Mouse (Mus musculus): Measurements from ENCODE around the gene Actrt2.
A peak's percentile ranks its signal among the peaks of the same experiment; 100 is the strongest.

Gene Actrt2

DNA sequence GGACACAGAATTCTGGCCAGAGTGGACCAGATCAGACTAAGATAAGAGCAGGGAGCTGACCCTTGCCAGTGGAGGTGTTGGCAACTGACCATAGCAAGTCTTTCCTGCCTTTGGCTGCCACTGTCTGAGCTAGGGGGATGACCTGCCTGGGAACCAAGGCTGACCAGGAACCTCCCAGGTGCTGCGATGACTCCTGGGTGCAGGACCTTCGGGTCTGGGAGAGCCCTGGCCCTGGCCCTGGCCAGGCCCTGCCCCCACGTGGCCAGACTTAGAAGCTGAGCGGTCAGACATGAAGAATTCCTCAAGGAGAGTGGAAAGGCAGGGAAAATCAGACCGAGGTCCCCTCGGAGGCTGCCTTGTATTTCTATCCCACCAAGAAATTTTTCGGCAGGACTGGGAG lies 28.5 kb downstream of the Actrt2 start:
- DNase-seq (ENCODE audit: low read depth, low spot score) = no peak

DNA sequence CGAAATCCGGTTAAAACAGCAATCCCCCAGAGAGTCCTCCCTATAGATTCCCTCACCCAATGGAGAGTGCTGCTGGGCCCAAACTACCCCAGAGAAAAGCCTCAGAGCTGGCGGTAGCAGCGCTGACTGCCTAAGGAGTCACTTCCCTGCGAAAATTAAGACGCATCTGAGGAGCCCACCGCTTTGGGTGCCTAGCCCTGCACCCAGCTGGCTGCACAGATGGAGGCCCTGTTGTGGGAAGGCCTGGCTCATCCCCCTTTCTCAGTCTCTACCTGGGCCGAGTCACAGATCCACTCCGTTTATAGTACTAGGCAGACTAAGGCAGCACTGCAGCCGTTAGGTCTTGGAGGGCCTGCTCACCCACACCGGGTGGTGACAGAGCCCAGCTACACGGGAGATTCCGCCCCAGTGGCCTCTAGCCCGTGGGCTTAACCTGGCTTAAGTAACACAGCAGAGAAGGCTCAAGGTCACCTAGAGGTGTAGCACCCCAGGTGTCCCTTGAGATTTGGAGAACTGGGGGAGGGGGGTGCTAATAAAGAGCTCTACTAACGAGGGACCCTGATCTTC lies 29.3 kb downstream of the Actrt2 start:
- peak; percentile 55 for DNase-seq (ENCODE audit: low read depth, low spot score)

DNA sequence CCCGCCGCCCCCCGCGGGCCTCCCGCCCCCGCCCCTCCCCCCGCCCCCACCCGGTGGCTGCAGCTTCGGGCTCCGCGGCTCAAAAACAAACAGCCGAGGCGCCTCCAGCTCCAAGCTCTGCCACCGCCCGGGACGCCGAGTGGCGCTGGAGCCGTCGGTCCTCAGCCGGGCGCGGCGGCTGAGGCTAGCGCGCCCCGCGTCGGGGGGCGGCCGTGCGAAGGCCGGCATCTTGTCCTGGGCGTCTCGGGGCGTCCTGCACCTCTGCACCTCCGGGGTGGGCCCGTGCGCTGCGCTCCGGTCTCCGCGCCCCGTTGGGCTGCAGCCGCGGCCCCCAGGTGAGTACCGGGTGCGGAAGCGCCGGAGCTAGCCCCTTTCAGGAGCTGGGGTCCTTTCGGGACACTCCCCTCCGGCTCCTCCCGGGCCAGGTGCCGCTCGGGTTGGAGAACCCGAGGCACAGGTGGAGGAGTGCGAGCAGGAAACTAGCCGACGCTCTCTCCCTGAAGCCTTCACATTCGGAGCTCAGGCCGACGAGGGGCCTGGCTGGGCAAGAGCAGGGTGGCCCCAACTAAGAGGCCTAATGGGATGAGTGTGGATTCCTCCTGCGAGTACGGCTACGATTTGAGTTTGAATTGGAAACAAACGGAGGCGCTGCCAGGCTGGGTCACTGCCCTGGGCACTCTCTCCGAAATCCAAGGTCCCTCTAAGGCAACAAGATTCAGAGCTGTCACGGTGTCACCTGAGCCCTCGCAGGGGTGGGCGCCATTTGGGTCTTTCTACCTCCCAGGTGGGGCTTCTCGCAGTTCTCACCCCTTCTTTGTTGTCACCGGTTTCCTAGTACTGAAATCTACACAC lies 30.0 kb downstream of the Actrt2 start:
- no peak for DNase-seq (ENCODE audit: low read depth, low spot score)

DNA sequence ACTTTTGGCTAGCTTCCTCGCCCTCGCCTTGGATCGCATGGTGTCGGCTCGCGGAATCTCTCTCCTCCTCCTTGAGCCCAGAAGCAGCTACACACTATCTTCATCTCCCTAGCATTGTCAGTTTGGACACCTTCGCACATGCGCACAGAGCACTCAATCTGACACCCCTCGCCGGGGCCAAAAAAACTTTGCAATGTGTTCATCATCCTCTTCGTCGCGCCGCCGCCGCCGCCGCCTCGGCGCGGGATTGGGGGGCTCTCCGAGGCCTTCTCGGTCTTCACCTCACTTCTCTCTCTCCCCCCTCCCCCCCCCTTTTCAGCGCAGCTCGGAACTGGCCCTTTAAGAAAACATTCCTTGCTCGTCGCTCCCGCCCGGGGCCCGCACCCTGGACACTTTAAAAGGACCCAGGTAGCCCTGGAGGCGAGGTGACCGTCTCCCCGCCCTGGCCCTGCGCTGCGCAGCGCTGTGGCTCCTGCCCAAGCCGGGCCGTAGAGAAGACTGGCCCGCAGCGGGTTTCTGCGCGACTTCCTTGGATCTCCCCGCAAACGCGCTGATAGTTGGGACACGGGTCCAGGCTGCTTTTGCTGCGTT lies 30.9 kb downstream of the Actrt2 start, which contains the start of gene Prdm16:
TSS of gene Prdm16 (minus strand) at position 153 of the 591 bp plus-strand sequence.
- DNase-seq (ENCODE audit: low read depth, low spot score) = peak; percentile 84

DNA sequence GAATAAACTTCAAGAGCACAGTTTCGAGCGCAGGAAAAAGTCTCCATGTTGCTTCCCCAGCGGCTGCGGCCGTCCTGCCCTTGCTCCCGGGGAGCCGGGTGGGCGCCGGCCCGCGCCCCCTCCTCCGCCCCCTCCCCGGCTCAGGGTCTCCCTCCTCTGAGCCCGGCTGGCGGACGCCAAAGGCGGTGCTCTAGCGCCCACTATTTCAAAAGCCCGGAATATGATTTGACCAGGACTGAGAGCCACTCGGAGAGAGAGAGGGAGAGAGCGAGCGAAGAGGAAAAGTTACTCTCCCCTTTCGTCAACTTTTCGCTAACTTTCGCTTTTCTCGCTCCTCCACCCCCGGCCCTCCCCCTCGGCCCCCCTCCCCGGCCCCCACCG lies 31.6 kb downstream of the Actrt2 start:
- DNase-seq (ENCODE audit: low read depth, low spot score) = no peak

DNA sequence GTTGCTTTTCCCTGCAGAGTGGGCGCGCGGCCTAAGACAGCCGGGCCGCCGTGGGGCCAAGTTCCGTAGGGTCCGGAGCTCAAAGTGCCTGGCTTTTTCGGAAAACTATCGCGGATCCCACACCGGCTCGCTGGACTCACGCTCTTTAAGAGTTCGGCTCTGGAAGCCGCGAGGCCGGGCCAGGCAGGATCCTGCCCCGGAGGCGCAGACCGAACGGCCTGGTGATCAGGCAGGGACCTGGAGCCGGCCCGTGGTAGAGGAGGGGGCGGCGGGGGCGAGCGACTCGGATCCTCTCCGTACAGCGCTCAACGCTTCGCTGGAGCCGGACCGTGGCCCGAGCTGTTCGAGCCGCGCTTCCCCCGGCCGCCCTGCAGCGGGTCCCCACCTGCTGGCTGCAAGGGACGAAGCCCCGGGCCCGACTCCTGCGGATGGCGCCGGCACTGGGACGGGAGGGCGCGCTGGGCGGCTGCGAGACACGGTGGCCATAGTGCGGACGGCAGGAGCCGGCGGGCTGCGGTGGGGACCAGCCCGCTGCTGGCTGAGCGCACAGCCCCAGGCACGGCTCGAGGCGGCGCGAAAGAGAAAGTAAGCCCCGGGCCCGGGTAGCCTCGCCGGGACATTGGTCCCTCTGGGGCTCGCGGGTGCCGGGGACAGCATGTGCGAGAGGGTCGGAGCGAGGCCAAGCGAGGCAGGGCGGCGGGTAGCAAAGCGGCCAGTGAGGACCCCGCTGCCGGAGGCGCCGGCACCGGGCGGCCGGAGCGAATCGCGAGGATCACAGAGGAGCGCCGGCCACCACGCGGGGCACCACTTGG lies 32.2 kb downstream of the Actrt2 start:
- peak; percentile 67 for DNase-seq (ENCODE audit: low read depth, low spot score)

DNA sequence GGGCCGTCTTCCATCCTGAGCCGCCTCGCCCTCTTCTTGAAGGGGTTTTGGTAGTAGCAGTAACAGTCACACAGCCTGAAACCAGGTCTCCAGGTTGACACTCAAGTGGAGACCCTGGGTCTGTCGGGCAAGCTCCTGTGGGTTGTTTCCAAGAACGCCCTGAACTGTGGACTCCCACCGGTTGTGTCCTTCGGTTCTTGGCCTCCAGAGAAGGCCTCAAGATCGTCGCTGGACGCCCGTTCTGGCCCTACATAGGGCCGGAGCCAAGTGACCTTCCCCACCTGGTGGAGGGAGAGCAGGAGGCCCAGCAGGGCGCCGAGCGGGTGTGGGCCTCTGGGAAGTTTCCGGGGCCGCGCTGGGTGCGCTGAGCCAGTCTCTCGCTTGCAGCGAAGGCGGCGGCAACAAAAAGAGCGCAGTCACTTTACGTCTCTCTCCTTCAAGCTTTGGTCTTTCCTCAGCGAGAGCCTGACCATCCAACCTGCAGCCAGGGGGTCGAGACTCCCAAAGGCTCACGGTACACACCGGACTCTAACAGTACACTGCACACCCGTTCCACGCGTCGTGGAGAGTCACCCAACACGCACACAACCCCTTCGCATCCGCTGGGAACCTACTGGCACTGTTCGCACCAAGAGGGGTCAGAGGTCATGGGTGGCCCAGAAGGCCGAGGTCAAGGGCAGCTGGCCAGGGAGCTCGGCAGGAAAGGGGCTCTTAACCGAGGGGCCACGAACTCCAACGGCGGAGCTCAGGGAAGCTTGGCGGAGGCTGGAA lies 33.0 kb downstream of the Actrt2 start:
- DNase-seq (ENCODE audit: low read depth, low spot score) = peak; percentile 71

DNA sequence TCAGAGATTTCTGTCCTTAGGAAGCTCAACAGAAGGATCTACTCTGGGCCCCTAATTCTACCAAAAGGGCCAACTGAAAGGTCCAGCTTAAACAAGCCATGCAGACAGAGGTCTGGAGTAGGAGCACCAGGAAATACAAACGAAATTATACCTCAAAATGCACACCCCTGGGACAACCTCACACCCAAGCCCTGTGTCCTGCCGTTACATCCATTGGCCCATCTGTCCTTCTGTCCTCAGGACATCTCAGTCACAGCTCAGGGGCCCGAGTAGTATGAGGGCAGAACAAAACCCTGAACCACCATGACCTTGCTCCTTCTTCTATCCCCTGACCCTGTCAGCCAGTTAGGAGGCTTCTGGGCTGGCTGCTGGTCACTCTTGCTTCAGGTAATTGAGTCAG lies 33.7 kb downstream of the Actrt2 start:
- DNase-seq (ENCODE audit: low read depth, low spot score) = no peak

DNA sequence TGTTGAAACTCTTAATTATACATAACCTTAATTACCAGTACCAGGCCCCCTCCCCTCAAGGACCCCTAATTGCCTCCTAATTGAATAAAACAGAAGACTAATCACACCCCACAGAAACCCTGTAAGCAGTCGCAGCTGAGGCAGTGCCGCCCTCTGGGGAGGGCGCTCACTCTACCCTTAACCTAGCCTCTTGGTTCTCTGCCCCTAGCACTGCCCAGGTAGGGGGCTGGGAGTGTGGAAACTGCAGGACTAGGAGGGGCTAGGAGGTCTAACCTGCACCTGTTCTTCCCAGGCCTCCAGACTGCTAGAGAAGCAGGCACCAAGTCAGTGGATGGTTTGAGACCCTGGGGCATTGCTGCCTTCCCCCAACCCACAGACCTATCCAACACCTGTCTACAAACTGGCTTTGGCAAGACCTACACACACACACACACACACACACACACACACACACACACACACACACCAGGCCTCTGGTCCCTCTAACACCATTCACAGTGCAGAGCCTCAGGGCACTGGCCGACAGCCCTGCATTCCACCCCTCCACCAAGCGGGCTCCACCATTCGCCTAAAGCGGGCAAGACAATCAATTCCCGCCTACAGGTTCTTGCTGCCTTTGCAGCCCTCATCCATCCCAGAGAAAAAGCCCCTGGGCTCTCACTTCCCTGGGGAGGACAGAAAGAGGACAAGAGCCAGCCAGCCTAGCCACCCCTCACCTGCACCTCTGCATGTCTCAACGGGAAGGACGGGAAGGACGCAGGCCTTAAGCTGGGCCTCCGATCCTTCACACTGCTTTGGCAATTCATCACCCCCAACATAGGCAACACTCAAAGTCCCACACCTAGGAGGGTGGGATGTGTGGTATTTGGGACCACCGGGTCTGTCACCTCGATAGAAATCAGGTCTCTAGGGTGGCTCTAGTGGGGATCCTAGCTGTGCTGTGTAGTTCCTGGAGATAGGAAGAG lies 34.6 kb downstream of the Actrt2 start:
- no peak for DNase-seq (ENCODE audit: low read depth, low spot score)

DNA sequence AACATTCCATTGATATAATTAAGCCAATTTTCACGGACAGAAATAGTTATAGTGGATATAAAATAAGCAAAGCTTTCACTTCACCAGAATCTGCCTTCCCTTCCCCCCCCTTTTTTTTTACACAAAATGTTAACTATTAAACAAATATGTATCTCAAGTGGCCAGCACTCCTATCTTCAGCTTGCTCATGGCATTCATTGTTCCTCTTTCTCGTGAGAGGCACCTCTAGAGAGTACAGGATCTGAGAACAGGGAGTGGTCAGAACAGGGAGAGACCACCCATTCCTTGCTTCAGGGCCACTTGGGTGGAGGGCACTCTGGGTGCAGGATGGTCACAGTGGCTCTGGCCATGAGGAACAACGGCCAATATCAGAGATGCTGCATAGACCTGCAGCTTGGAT lies 36.9 kb downstream of the Actrt2 start:
- DNase-seq (ENCODE audit: low read depth, low spot score) = no peak

DNA sequence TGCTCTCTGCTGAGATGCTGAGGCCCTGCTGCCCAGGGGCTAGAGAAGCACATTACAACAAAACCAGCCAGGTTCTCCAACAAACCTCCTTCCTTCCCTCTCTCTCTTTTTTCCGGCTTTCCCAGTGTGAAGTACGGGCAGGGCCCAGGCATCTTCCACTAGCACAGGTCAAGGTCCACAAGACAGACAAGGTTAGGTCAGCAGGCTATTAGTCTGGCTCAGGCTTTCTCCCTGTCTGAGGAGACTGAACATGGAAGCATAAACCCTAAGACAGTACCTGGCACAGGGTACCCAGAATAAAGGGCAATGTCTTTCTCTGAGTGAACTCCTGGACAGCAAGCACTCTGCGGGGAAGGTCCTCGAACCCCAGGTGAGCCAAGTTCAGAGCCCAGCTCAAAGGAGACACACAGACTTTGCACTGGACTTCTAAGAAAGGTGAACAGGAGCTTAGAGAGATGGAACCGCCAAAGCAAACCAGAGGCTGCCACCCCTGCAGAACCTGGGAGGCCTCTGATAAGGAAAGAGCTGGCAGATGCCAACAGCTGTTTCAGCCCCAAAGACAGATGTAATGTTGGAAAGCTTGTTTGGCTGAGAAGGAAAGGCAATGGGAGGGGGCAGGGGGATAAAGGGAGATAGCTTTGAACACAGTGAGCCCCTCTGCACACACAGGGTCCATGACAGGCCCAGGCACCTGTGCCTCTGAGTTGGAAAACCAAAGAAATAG lies 40.1 kb downstream of the Actrt2 start:
- DNase-seq (ENCODE audit: low read depth, low spot score) = no peak

DNA sequence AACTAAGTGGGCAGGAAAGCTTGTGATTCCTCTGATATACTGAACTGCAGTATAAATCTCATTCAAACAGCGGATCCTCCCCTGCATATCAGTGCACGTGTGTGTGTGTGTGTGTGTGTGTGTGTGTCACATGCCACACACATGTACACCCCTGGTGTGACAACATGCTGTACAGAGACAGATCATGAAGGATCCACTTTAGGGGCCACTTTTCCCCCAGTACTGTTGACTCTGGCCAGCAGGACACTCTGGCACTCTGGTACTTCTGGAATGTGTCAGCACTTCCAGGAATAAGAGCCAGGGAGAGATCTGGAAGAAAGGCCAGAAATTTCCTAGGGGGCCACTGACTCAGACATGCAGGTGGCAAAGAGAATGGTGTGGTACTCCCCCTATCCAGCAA lies 41.4 kb downstream of the Actrt2 start:
- no peak for DNase-seq (ENCODE audit: low read depth, low spot score)

DNA sequence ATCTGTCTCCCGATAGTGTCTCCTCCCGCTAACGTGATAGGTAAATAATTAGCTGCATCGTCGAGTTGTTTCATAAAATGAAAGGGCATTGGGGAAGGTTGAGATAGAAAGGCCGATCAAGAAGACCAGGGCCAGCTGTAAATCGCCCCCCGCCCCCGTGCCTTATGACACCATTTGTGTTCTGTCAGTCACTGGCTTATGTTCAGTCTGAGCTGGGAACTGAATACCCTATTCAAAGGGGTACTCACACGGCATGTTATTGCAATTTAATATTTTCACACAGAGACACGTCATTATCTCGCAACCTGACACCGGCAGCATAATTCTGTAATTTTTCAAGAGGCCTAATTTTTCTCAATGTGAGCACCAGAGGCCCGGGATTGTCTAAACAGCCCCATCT lies 42.0 kb downstream of the Actrt2 start:
- DNase-seq (ENCODE audit: low read depth, low spot score) = no peak

DNA sequence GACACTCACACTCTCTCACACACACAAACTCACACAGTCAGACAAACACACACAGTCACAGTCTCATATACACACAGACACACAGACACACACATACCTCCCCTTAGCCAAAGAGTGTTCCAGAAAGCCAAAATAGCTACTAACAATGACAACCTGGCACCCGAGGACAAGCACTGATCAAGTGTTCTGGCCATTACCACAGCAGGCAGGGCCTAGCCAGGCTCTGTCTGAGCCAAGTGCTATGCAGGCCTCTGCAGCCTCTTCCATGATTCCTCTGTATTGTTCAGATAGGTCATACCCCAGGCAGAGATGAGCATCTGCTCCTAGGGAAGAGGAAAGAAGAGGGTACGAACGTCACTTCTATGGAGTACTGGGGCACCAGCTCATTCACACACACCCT lies 44.4 kb downstream of the Actrt2 start:
- no peak for DNase-seq (ENCODE audit: low read depth, low spot score)

DNA sequence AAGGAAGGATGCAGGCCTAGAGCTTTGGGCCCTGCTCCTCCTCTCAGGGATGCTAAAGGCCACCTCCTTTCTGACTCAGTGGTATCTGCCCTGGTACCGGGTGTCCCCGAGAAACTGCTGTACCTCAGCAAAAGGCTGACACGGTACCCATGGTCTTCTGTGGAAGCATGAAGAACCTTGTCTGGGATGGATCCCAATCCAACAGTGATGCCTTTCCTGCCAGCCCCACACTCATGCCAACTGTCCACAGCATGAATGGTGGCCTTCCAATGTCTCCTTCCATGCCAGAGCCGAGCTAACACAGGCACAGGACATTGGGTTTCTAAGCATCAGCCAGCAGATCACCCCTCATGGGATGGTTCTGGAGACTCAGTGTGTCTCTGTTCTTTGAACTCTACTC lies 45.1 kb downstream of the Actrt2 start:
- no peak for DNase-seq (ENCODE audit: low read depth, low spot score)

Measured in ZHBTc4 (cell line).